Mouse (Mus musculus) cerebellum, postnatal 10 days (tissue): ENCODE measurements around the gene Stk25.

Experiments used
- DNase-seq, 2 experiments: peaks; one replicate each; pipeline ENCODE4 v3.0.0; 2021; ENCODE audit warnings: mixed read lengths in 2 of 2

Stk25 gene

GRCm38 (mm10) chr1:93668791-93669548 lies 10.5 kb upstream of the Stk25 start:
- DNase-seq = peak; percentile 87 to 90

- DNase-seq = no peak
These were observed 9.4 kb upstream of the Stk25 start for GRCm38 (mm10) chr1:93667760-93668400.

- no peak for DNase-seq
These were observed 1.5 kb downstream of the Stk25 start for GRCm38 (mm10) chr1:93657025-93657360.

GRCm38 (mm10) chr1:93656325-93657024 lies 2.0 kb downstream of the Stk25 start:
- DNase-seq = no peak

GRCm38 (mm10) chr1:93654798-93655197 lies 3.7 kb downstream of the Stk25 start:
- DNase-seq = no peak

- DNase-seq = no peak
These were observed 4.2 kb downstream of the Stk25 start for GRCm38 (mm10) chr1:93654275-93654674.

GRCm38 (mm10) chr1:93649604-93650172 lies 8.8 kb downstream of the Stk25 start:
- DNase-seq = no peak

- DNase-seq = no peak
These were observed 15.8 kb downstream of the Stk25 start for GRCm38 (mm10) chr1:93642692-93643091.

GRCm38 (mm10) chr1:93641978-93642377 lies 16.5 kb downstream of the Stk25 start:
- no peak for DNase-seq

GRCm38 (mm10) chr1:93636211-93636897 lies 22.1 kb downstream of the Stk25 start:
- DNase-seq = peak; percentile 36 to 39

- DNase-seq = peak; percentile 98 to 99
These were observed 22.8 kb downstream of the Stk25 start for GRCm38 (mm10) chr1:93635580-93636192.

GRCm38 (mm10) chr1:93635091-93635579 lies 23.3 kb downstream of the Stk25 start:
- peak in 1 of 2 experiments; percentile 70 for DNase-seq

- DNase-seq = peak; percentile 51 to 59
These were observed 24.0 kb downstream of the Stk25 start for GRCm38 (mm10) chr1:93634481-93634891.

- no peak for DNase-seq
These were observed 25.7 kb downstream of the Stk25 start for GRCm38 (mm10) chr1:93632723-93633122.

GRCm38 (mm10) chr1:93630796-93631195 lies 27.7 kb downstream of the Stk25 start:
- DNase-seq = no peak

GRCm38 (mm10) chr1:93624502-93624901 lies 34.0 kb downstream of the Stk25 start:
- DNase-seq = no peak

- no peak for DNase-seq
These were observed 39.5 kb downstream of the Stk25 start for GRCm38 (mm10) chr1:93618948-93619347.

- no peak for DNase-seq
These were observed 40.3 kb downstream of the Stk25 start for GRCm38 (mm10) chr1:93618059-93618748.

GRCm38 (mm10) chr1:93609762-93610161 lies 48.7 kb downstream of the Stk25 start:
- no peak for DNase-seq

GRCm38 (mm10) chr1:93608696-93609245 lies 49.7 kb downstream of the Stk25 start:
- DNase-seq = no peak
